In genomic region chr12:108668606-108669235, GRCm38 (mm10) we compare ENCODE assay signal across 9 mouse cellular contexts. TPM values are rescaled to one million over a fixed set of nuclear protein-coding genes. Genes with fewer than 3 reads are reported as not detected.
A peak's percentile ranks its signal among the peaks of the same experiment; 100 is the strongest.
DNase-seq lines count a peak whose midpoint lies in the region; ATAC-seq and TF ChIP-seq lines count a peak whose summit lies in the region.
"Had no signal": no experiment of that assay in that cellular context is flagged by ENCODE, and none has a peak within 500 bp of the region (broad histone marks: within the 10 kb centered on the region; RNA-seq: fewer than 3 reads in every experiment).

No protein-coding gene starts in this region.

- ATAC-seq in lung, embryonic 14.5 days (ENCODE audit: insufficient read depth) = peak; percentile 51; the same call in 1 of the 2 replicates
- ATAC-seq in hindbrain, embryonic 14.5 days (ENCODE audit: low FRiP score) = peak; percentile 14; the same call in 1 of the 2 replicates
- ATAC-seq in megakaryocyte-erythroid progenitor cell, adult 5-6 weeks (replicated peaks; ENCODE audit: low FRiP score, low TSS enrichment, poor library complexity, severe bottlenecking) = no peak
- ATAC-seq: inflammation-experienced regulatory T-cells, adult 6 months; Patski had no signal

- peak; percentile 42 for DNase-seq in lung, embryonic 14.5 days
- DNase-seq in lung, adult 2 months = no peak
- DNase-seq in cerebellum, postnatal 36 days = peak; percentile 29 to 38
- DNase-seq in hindbrain, embryonic 14.5 days (ENCODE audit: low spot score) = peak; percentile 38
- DNase-seq in skeletal muscle tissue, adult 2 months (ENCODE audit: low read depth, low spot score) = peak; percentile 58
- DNase-seq in T-cell, adult 2 months (ENCODE audit: low spot score) = no peak

- TF ChIP-seq POLR2A in lung, adult 2 months (IDR thresholded peaks at IDR 0.05; ENCODE audit: borderline replicate concordance, extremely low read depth, low read depth, low read length) = no peak

- TF ChIP-seq CTCF in lung, embryonic 14.5 days (IDR thresholded peaks at IDR 0.05; ENCODE audit: low read depth) = no peak
- TF ChIP-seq CTCF in lung, adult 2 months (IDR thresholded peaks at IDR 0.05; ENCODE audit: insufficient read depth, low read length) = no peak

- H3K27me3 ChIP-seq in lung, embryonic 14.5 days (ENCODE audit: insufficient read depth, low read length) = no peaks in the 10 kb centered on the region
- H3K27me3 ChIP-seq in hindbrain, embryonic 14.5 days (ENCODE audit: control insufficient read depth, insufficient read depth, low read length) = no peaks in the 10 kb centered on the region
- H3K27me3 ChIP-seq: Patski had no signal

- no peak overlapping the region for H3K9ac ChIP-seq in lung, embryonic 14.5 days
- no peak overlapping the region for H3K9ac ChIP-seq in hindbrain, embryonic 14.5 days

- peaks cover 17% of the 10 kb centered on the region for H3K36me3 ChIP-seq in lung, embryonic 14.5 days (ENCODE audit: insufficient read depth)
- peaks cover 47% of the 10 kb centered on the region for H3K36me3 ChIP-seq in hindbrain, embryonic 14.5 days (replicated peaks; ENCODE audit: control insufficient read depth, insufficient read depth)

- H3K4me3 ChIP-seq in lung, embryonic 14.5 days (ENCODE audit: low read depth, low read length) = no peak overlapping the region
- H3K4me3 ChIP-seq in lung, adult 2 months (replicated peaks; ENCODE audit: extremely low read depth, low read depth, low read length) = no peak overlapping the region
- no peak overlapping the region for H3K4me3 ChIP-seq in hindbrain, embryonic 14.5 days (replicated peaks; ENCODE audit: low read length)

- H3K4me1 ChIP-seq in lung, embryonic 14.5 days (ENCODE audit: insufficient read depth) = no peaks in the 10 kb centered on the region
- peaks cover 10% of the 10 kb centered on the region for H3K4me1 ChIP-seq in lung, adult 2 months (ENCODE audit: control insufficient read depth, insufficient read depth, low read length)
- 0 out of 2 replicates have a peak, but pooled peaks cover 12% of the 10 kb centered on the region for H3K4me1 ChIP-seq in hindbrain, embryonic 14.5 days (replicated peaks; ENCODE audit: control insufficient read depth, insufficient read depth, low read length)

- 75% methylated on average over 8 of the region's 8 CpGs for WGBS in lung, embryonic 14.5 days
- 55% methylated on average over 8 of the region's 8 CpGs for WGBS in lung, adult 2 months
- WGBS in hindbrain, embryonic 14.5 days = 67% methylated on average over 8 of the region's 8 CpGs

- no peaks in the 10 kb centered on the region for H3K9me3 ChIP-seq in lung, embryonic 14.5 days (ENCODE audit: low read depth, low read length)
- H3K9me3 ChIP-seq in hindbrain, embryonic 14.5 days (ENCODE audit: control insufficient read depth, low read length) = no peaks in the 10 kb centered on the region

- H3K27ac ChIP-seq in lung, embryonic 14.5 days (ENCODE audit: low read depth) = peak overlapping the region; percentile 66
- H3K27ac ChIP-seq in hindbrain, embryonic 14.5 days = peak overlapping the region; percentile 64

- H3K4me2 ChIP-seq in lung, embryonic 14.5 days = no peak overlapping the region
- no peak overlapping the region for H3K4me2 ChIP-seq in hindbrain, embryonic 14.5 days (replicated peaks)

RNA-seq across cellular contexts. Expression of gene Degs2, which starts 33.4 kb away (rescaled TPM):
- 1.1 and 2.7 TPM in 2 replicates for polyA plus RNA-seq in lung, embryonic 14.5 days (2014; fragmentation: Nextera tagmentation; extraction: Ambion mirVana)
- 2.0 and 5.3 TPM in 2 replicates for polyA plus RNA-seq in lung, adult 2 months (2012; rRNA removed)
- 1.2 and 2.1 TPM in 2 replicates for polyA plus RNA-seq in hindbrain, embryonic 14.5 days (2014; fragmentation: Nextera tagmentation; extraction: Ambion mirVana)
- not detected in 2 replicates for total RNA-seq in megakaryocyte-erythroid progenitor cell, adult 5-6 weeks (2014; fragmentation: Nextera tagmentation)
- not detected in 2 replicates for total RNA-seq in megakaryocyte-erythroid progenitor cell, adult 5-6 weeks (2017)

Comparison
In these comparisons a context has a peak if more than half of its experiments do, and no peak if none do; other contexts are left out.
1. DNase-seq: peak in lung, embryonic 14.5 days (single experiment), cerebellum, postnatal 36 days (2 of 2), hindbrain, embryonic 14.5 days (single experiment) and skeletal muscle tissue, adult 2 months (single experiment); none in lung, adult 2 months (single experiment) and T-cell, adult 2 months (single experiment).